Mouse (Mus musculus) intestine, embryonic 16.5 days (tissue): ENCODE measurements around the gene Zfp618. TPM values are rescaled to one million over a fixed set of nuclear protein-coding genes. Genes with fewer than 3 reads are reported as not detected.
A peak's percentile ranks its signal among the peaks of the same experiment; 100 is the strongest.

Experiments used
- ATAC-seq: fragments of 200-750 bp; cut with Nextera tagmentation; 2 replicates; pipeline ENCODE4 v1.8.0; 2017; ENCODE audit warnings: moderate TSS enrichment, moderate library complexity
- H3K27ac ChIP-seq: fragments of 300-500 bp; sonication (generic); 2 replicates; pipeline ENCODE4 v1.5.1; 2014; ENCODE audit warnings: mild to moderate bottlenecking, low read length
- H3K27me3 ChIP-seq: fragments of 300-500 bp; sonication (generic); replicated peaks from 2 replicates; pipeline ENCODE4 v1.6.1; 2014; ENCODE audit warnings: low read length, control low read depth, mixed read lengths; ENCODE audit not compliant: control insufficient read depth, insufficient read depth
- H3K36me3 ChIP-seq: fragments of 300-500 bp; sonication (generic); 2 replicates; pipeline ENCODE4 v1.6.1; 2014; ENCODE audit warnings: low read length, control low read depth; ENCODE audit not compliant: control insufficient read depth, insufficient read depth
- H3K4me1 ChIP-seq: fragments of 300-500 bp; sonication (generic); 2 replicates; pipeline ENCODE4 v1.6.1; 2014; ENCODE audit warnings: low read length, control low read depth, mixed read lengths; ENCODE audit not compliant: control insufficient read depth, insufficient read depth
- H3K4me2 ChIP-seq: fragments of 300-500 bp; sonication (generic); 2 replicates; pipeline ENCODE4 v1.6.1; 2014; ENCODE audit warnings: low read depth, low read length, control low read depth
- H3K4me3 ChIP-seq: fragments of 300-500 bp; sonication (generic); 2 replicates; pipeline ENCODE4 v1.5.1; 2014; ENCODE audit warnings: mild to moderate bottlenecking, low read length
- H3K9ac ChIP-seq: fragments of 300-500 bp; sonication (generic); 2 replicates; pipeline ENCODE4 v1.6.1; 2014; ENCODE audit warnings: low read depth, low read length
- H3K9me3 ChIP-seq: fragments of 300-500 bp; sonication (generic); 2 replicates; pipeline ENCODE4 v1.6.1; 2016; ENCODE audit warnings: low read length, control low read depth; ENCODE audit not compliant: control insufficient read depth
- WGBS: fragments of 180-500 bp; shearing (Covaris S2); extraction: QIAGEN DNeasy Blood & Tissue Kit; methylation state at CpG from one replicate; pipeline ENCODE4 v1.1.7; 2014; 5-methylcytosine and 5-hydroxymethylcytosine counted together
- polyA plus RNA-seq: library from polyadenylated mRNA; unstranded; fragments of >200 nt; fragmentation: Nextera tagmentation; extraction: Ambion mirVana; gene quantifications from 2 replicates; pipeline ENCODE4 v1.2.1, GENCODE M21; 2015

Gene Zfp618
- polyA plus RNA-seq, 1 experiment from 2014 or later: 15.0 TPM

DNA sequence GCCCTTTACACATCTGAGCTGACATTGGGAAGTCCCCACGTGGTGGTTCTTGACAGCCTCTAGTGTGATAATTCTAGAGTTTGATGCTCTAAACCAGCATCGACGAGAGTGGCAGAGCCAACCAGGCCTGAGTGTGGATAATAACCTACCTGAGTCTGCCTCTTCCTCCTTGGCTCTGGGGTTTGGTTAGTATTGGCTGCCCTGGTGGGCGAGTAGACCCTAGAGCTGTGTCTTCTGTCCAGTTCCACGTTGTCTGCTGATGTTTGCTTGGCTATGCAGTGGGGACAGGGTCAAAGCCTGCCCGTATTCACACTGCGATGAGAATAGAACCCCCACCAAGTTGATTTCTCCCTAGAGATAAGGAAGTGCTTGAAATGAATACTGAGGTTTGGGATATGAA is 58.1 kb downstream of the Zfp618 start:
- Histone ChIP-seq H3K36me3 (no peaks in the 10 kb centered on the region), H3K9ac (no peak overlapping the region), H3K9me3 (no peaks in the 10 kb centered on the region), H3K4me3 (no peak overlapping the region), H3K4me2 (no peak overlapping the region), H3K27me3 (no peaks in the 10 kb centered on the region), H3K27ac (no peak overlapping the region), H3K4me1 (peaks cover 27% of the 10 kb centered on the region)
- no peak for ATAC-seq
- WGBS: 97% methylated on average over 7 of the region's 7 CpGs

DNA sequence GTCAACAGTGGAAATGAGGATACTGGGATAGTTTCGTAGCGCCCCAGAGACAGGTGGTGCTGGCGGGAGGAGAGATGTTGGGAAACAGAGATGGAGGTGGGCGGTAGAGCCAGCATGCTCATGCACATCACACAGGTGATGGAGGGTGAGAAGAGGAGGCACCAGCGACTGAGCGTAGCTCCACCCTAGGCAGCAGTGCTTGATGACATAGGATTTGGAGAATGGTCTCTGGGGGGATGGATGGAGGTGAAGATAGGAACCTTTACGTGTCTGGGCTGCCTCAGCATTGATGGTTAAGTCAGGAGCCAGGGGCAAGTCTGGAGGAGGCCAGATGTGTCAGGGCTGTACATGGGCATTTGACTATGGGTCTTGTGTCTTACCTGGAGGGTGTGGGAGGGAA is 58.7 kb downstream of the Zfp618 start:
- Histone ChIP-seq H3K9me3 (no peaks in the 10 kb centered on the region), H3K9ac (no peak overlapping the region), H3K4me2 (no peak overlapping the region), H3K36me3 (no peaks in the 10 kb centered on the region), H3K27ac (no peak overlapping the region), H3K4me3 (no peak overlapping the region), H3K4me1 (peaks cover 23% of the 10 kb centered on the region), H3K27me3 (no peaks in the 10 kb centered on the region)
- 94% methylated on average over 7 of the region's 7 CpGs for WGBS
- ATAC-seq: no peak

DNA sequence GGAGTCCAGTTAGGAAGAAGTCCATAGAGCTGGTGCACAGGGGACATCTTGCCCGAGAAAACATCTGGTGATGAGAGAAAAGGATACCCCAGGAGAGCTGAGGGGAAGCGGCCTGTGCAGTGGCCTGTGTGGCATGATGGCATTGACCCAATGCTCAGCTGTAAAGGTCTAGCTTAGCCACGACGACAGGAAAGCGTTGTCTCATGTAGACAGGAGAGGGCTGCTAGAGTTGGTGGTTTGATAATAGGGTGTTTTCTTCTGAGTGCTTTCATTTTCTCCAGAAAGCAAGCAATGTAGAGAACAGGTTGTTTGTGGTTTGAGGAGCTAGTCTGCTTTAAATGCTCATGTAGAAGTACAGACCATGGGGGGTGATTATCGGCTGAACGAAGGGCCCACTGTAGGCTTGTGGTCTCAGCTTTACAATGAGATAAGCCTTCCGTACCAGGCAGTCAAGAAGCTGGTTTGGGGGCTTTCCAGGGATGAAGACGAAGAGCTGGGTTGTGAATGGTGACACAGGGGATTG is 59.4 kb downstream of the Zfp618 start:
- H3K4me3 ChIP-seq: no peak overlapping the region
- no peaks in the 10 kb centered on the region for H3K9me3 ChIP-seq
- no peak for ATAC-seq
- peaks cover 18% of the 10 kb centered on the region for H3K4me1 ChIP-seq
- WGBS: 90% methylated on average over 9 of the region's 9 CpGs
- no peak overlapping the region for H3K9ac ChIP-seq
- no peak overlapping the region for H3K27ac ChIP-seq
- no peak overlapping the region for H3K4me2 ChIP-seq
- H3K27me3 ChIP-seq: no peaks in the 10 kb centered on the region
- no peaks in the 10 kb centered on the region for H3K36me3 ChIP-seq

DNA sequence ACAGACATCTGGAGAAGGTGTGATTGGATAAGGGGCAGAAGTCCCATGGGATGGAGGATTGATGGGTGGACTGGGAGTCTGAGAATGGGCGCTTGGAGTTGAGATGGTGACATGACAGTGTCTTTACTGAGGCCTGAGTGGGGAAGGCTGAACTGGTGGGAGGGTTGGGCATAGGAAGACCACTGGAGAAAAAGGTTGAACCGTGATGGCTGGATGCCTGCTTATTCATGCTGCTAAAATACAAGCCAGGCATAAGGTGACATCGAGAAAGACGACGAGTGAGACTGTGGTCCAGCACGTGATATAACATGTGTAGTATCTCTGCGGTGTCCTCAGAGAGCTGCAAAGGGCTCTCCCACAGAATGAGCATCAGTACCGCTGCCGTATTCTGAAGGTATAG is 59.9 kb downstream of the Zfp618 start:
- Histone ChIP-seq H3K4me3 (no peak overlapping the region), H3K36me3 (no peaks in the 10 kb centered on the region), H3K4me1 (peaks cover 18% of the 10 kb centered on the region), H3K4me2 (no peak overlapping the region), H3K27ac (no peak overlapping the region), H3K9me3 (no peaks in the 10 kb centered on the region), H3K9ac (no peak overlapping the region), H3K27me3 (no peaks in the 10 kb centered on the region)
- ATAC-seq: no peak
- 95% methylated on average over 9 of the region's 9 CpGs for WGBS

DNA sequence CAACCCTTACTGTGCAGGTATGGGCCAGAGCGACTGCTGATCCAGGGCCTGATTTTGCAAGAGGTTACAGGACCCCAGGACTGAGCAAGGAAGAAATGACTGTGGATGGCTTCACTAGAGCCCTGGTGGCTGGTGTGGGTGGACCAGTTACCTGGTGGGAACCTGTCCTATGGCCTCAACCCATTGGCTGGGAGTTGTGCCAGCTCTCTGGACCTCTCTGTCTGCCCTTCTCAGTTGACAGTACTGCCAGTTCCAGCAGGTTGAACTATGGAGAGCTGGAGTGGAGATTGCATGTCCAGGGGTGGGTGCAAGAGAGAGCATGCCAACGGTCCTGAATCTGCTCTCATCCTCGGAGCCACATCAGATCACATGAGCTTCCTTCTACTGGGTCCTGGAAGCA is 60.9 kb downstream of the Zfp618 start:
- no peak for ATAC-seq
- H3K36me3 ChIP-seq: no peaks in the 10 kb centered on the region

DNA sequence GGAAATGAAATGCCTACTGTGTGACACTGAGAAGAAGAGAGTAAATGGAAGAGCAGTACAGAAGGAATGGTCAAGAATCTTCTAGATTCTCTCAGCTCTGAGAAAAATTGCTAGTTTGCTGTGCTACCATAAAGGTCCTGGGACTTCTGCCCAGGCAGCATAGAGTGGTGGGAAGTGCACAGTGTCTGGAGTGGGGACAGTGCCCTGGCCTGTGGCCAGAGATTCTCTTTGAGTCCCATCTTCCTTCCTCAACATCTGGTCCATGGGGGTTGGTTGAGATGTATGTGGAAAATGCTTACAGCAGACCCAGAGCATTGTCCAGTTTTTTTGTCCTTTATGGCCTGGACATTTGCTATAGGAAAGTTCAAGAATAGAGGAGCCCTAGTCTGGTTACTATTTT is 62.1 kb downstream of the Zfp618 start:
- no peaks in the 10 kb centered on the region for H3K27me3 ChIP-seq
- peaks cover 23% of the 10 kb centered on the region for H3K4me1 ChIP-seq
- no peaks in the 10 kb centered on the region for H3K9me3 ChIP-seq
- ATAC-seq: no peak
- no peak overlapping the region for H3K9ac ChIP-seq
- no peak overlapping the region for H3K27ac ChIP-seq
- no peaks in the 10 kb centered on the region for H3K36me3 ChIP-seq
- H3K4me3 ChIP-seq: no peak overlapping the region
- H3K4me2 ChIP-seq: no peak overlapping the region

More for the DNA sequence above, 60.9 kb downstream of the Zfp618 start:
- no peak overlapping the region for H3K4me2 ChIP-seq
- H3K9me3 ChIP-seq: no peaks in the 10 kb centered on the region
- no peaks in the 10 kb centered on the region for H3K27me3 ChIP-seq
- 93% methylated on average over 3 of the region's 3 CpGs for WGBS
- no peak overlapping the region for H3K9ac ChIP-seq
- H3K4me3 ChIP-seq: no peak overlapping the region
- H3K4me1 ChIP-seq: peaks cover 16% of the 10 kb centered on the region
- H3K27ac ChIP-seq: no peak overlapping the region

DNA sequence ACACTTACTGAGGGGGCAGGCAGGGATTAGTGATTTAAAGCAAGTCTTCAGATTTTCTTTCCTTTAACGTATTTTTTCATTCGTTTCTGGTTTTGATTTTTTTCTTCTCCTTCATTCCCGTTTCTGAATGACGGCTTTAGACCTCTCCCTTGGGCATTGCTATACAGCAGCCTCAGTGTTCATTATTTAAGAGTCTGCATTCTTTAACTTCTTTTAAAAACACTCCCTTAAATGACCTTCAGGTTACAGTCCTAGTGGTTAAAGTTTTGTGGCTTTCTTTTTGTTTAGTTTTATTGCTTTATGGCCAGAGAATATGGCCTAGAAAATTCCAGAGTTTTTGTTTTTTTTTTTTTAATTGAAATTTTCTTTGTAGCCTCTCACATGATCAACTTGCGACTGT is 64.8 kb downstream of the Zfp618 start:
- Histone ChIP-seq H3K27me3 (no peaks in the 10 kb centered on the region), H3K36me3 (no peaks in the 10 kb centered on the region), H3K27ac (no peak overlapping the region), H3K4me1 (peaks cover 24% of the 10 kb centered on the region), H3K4me2 (no peak overlapping the region), H3K4me3 (no peak overlapping the region), H3K9me3 (no peaks in the 10 kb centered on the region), H3K9ac (no peak overlapping the region)
- 44% methylated on average over 5 of the region's 5 CpGs for WGBS
- no peak for ATAC-seq

DNA sequence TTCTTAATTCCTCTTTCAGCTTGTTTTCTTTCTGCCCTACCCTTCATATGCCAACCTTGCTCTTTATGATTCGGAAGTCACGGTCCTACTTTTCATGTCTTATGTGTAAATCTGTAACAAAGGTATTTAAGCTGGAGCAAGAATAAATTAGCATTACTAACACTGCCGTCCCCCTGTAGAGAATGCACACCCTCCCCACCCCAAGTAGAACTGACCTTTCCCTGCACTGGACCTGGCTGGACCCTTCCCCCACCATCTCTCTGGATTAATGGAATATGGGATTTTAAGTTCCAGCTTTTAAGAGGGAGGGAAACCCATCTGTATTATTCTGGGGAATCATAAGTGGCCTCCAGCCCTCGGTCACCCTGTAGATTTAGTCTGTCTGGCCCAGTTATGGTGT is 65.9 kb downstream of the Zfp618 start:
- no peaks in the 10 kb centered on the region for H3K9me3 ChIP-seq
- H3K36me3 ChIP-seq: no peaks in the 10 kb centered on the region
- H3K27ac ChIP-seq: 0 out of 2 replicates have a peak overlapping the region, but pooled peaks have one; percentile 86
- no peak overlapping the region for H3K4me3 ChIP-seq
- H3K4me1 ChIP-seq: peaks cover 20% of the 10 kb centered on the region
- no peak for ATAC-seq
- 79% methylated on average over 4 of the region's 4 CpGs for WGBS
- no peaks in the 10 kb centered on the region for H3K27me3 ChIP-seq
- no peak overlapping the region for H3K9ac ChIP-seq
- no peak overlapping the region for H3K4me2 ChIP-seq

DNA sequence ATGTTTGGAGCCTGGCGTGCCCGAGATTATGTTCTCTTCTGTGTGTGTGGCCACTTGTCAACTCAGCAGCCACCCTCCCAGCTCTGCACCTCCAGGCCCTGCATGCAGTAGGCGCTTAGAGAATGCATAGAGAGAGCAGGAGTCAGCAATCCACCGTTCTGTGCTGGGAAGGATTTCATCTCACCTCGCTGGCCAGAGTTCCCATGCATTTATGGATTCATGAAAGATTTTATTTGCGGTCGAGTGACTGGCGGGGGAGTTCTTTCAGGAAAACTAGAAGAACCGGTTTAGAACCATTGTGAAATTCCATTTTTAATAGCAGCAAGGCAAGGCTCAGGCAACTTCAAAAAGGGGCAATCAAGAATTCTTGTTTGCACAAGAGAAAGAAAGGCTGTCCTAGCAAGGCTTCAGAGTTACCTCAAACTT is 67.2 kb downstream of the Zfp618 start:
- Histone ChIP-seq H3K27me3 (no peaks in the 10 kb centered on the region), H3K36me3 (no peaks in the 10 kb centered on the region), H3K4me3 (no peak overlapping the region), H3K27ac (peak overlapping the region; percentile 86), H3K4me2 (0 out of 2 replicates have a peak overlapping the region, but pooled peaks have one; percentile 20), H3K4me1 (peaks cover 22% of the 10 kb centered on the region), H3K9ac (no peak overlapping the region), H3K9me3 (no peaks in the 10 kb centered on the region)
- 51% methylated on average over 9 of the region's 9 CpGs for WGBS
- peak; percentile 77 for ATAC-seq

DNA sequence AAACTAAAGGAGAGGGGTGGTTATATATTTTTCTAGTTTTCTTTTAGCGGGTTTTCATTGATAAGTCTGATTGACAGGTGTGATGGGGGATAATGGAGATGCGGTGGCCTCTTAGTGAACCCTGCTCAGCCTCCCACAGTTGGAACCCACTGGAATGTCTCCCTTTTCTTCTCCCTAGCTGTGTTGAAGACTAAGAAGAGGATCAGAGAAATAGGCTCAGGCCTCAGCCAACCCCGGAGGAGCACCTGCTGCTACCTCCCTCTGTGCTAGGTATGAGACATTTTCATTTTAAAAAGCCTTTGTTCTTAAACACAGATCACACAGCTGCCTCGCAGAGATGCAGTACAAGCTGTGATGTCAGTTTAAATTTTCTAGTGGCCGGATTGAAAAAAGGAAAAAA is 68.4 kb downstream of the Zfp618 start:
- Histone ChIP-seq H3K27me3 (no peaks in the 10 kb centered on the region), H3K4me1 (peaks cover 31% of the 10 kb centered on the region), H3K4me3 (no peak overlapping the region), H3K27ac (peak overlapping the region; percentile 71), H3K9ac (no peak overlapping the region), H3K9me3 (no peaks in the 10 kb centered on the region), H3K4me2 (no peak overlapping the region), H3K36me3 (no peaks in the 10 kb centered on the region)
- ATAC-seq: no peak
- 49% methylated on average over 5 of the region's 5 CpGs for WGBS
